Mouse (Mus musculus): ENCODE data around the gene Fam19a5.

The Fam19a5 gene

GRCm38 (mm10) chr15:87726657-87727236, 182.6 kb downstream of the Fam19a5 start:
- DNase-seq (ENCODE audit: low spot score in 2 of 2): peak in 1 of 2 experiments; percentile 5

DNA sequence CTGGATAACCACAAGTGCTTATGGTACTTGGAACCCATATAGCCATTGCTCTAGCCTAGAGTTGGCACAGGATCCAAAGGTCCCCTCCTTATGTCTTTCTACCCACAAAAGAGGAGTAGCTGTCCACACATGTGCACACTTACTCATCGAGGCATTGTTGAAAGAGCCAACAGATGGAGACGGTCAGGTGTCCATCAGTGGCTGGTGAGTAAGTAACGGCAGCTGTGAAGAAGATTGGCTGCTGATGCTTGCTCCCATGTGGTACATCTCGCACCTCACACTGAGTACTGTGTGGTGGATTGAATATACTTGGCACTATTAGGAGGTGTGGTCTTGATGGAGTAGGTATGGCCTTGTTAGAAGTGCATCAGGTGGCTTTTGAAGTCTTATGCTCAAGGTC, 192.2 kb downstream of the Fam19a5 start:
- no peak for DNase-seq (ENCODE audit: low spot score in 2 of 2)

GRCm38 (mm10) chr15:87755482-87755881, 211.4 kb downstream of the Fam19a5 start:
- DNase-seq (ENCODE audit: low spot score in 2 of 2): no peak

- DNase-seq (ENCODE audit: low spot score in 2 of 2): no peak
Observed at GRCm38 (mm10) chr15:87765876-87766275, 221.8 kb downstream of the Fam19a5 start.

DNA sequence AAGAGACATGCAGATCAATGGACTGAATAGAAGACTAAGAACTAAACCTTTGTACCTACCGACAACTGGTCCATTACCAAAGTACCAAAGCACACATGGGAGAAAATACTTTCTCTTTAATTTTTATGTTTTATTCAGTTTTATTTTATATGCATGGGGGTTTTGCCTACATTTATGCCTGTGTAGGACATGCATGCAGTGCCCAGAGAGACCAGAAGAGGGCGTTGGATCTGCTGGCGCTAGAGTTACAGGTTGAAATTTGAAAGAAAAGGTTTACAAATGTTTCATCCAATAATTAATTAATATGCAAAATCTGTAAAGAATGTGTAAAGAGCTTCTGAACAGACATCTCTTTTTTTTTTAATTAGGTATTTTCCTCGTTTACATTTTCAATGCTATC, 229.9 kb downstream of the Fam19a5 start:
- no peak for DNase-seq (ENCODE audit: low spot score in 2 of 2)

GRCm38 (mm10) chr15:87783331-87783730, 239.2 kb downstream of the Fam19a5 start:
- no peak for DNase-seq (ENCODE audit: low spot score in 2 of 2)

DNA sequence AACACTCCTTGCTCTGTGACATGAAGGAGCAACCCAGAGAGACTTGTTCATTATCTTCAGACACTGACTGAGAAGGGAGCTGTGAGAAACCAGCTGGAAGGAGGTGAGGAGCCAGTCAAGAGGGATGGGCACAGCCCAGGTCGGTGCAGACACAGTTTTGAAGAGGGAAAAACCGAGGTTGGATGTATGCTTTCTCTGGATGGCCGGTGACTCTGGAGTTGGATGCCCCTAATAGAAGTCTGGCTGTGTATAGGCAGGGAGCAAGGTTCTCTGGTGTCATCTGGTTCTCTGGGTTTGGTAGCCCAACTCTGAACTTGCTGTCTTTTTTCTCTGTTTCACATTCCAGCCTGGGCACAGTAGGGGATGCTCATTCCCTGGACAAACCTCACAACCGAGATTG, 245.6 kb downstream of the Fam19a5 start:
- no peak for DNase-seq (ENCODE audit: low spot score in 2 of 2)

GRCm38 (mm10) chr15:87793661-87794060, 249.6 kb downstream of the Fam19a5 start:
- DNase-seq (ENCODE audit: low spot score in 2 of 2): no peak

DNA sequence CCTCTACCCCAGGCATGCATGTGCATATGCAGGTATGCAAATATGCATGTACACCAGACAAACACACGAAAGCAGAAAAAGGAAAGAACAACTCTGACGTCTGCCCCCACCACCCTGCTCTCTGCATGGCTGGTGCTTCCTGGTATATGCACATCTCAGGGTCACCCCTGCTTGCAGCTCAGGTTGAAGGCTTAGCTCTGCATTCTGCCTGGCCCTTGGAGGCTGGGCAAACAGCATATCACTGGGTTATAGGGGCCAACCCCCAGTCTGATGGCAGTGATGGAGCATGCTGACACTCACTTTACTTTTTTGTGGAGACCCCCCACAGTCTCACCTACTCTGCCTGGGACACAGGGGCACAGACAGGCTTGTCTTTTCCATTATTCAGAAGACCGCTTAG, 252.5 kb downstream of the Fam19a5 start:
- DNase-seq (ENCODE audit: low spot score in 2 of 2): no peak
